Mouse (Mus musculus) liver, adult 2 months (tissue): ENCODE measurements around the gene Hcls1. TPM values are rescaled to one million over a fixed set of nuclear protein-coding genes. Genes with fewer than 3 reads are reported as not detected.

Source experiments
- DNase-seq: peaks from one replicate; pipeline ENCODE4 v3.0.0-alpha.2; 2011; ENCODE audit warnings: low read depth, low spot score; ENCODE audit errors: extremely low read depth
- H3K27ac ChIP-seq: fragments of 200-500 bp; replicated peaks from 2 replicates; pipeline ENCODE4 v1.5.1; 2012; ENCODE audit warnings: low read depth, mild to moderate bottlenecking, control low read depth, inconsistent platforms, low read length; ENCODE audit not compliant: insufficient read depth
- H3K27me3 ChIP-seq: fragments of 200-500 bp; 2 replicates; pipeline ENCODE4 v1.6.1; 2012; ENCODE audit warnings: mild to moderate bottlenecking, moderate library complexity, low read length, inconsistent platforms; ENCODE audit not compliant: control insufficient read depth, insufficient read depth
- H3K36me3 ChIP-seq: fragments of 200-500 bp; 2 replicates; pipeline ENCODE4 v1.6.1; 2012; ENCODE audit warnings: low read length, inconsistent platforms; ENCODE audit not compliant: control insufficient read depth, insufficient read depth
- H3K4me1 ChIP-seq: fragments of 200-500 bp; 2 replicates; pipeline ENCODE4 v1.6.1; 2011; ENCODE audit warnings: low read length; ENCODE audit not compliant: control insufficient read depth, insufficient read depth
- H3K4me3 ChIP-seq: fragments of 200-500 bp; 2 replicates; pipeline ENCODE4 v1.5.1; 2011; ENCODE audit warnings: low read depth, mild to moderate bottlenecking, control low read depth, low read length, moderate library complexity; ENCODE audit not compliant: insufficient read depth
- H3K79me2 ChIP-seq: fragments of 200-500 bp; 2 replicates; pipeline ENCODE4 v1.6.1; 2012; ENCODE audit warnings: inconsistent platforms, mild to moderate bottlenecking, low read length, moderate library complexity; ENCODE audit not compliant: control insufficient read depth, insufficient read depth
- H3K9ac ChIP-seq: fragments of 200-500 bp; 2 replicates; pipeline ENCODE4 v1.6.1; 2012; ENCODE audit warnings: low read depth, mild to moderate bottlenecking, control low read depth, inconsistent platforms, low read length
- CTCF ChIP-seq: fragments of 200-500 bp; IDR thresholded peaks from 2 replicates; pipeline ENCODE4 v1.5.1; 2011; ENCODE audit warnings: low read depth, low read length, control low read depth
- POLR2A ChIP-seq: fragments of 200-500 bp; IDR thresholded peaks from 2 replicates; pipeline ENCODE4 v1.6.1; 2011; ENCODE audit warnings: low read length, control low read depth; ENCODE audit not compliant: insufficient read depth; ENCODE audit errors: extremely low read depth
- WGBS: fragments of 180-500 bp; shearing (Covaris S2); methylation state at CpG from one replicate; pipeline ENCODE4 v1.1.7; 2018; 5-methylcytosine and 5-hydroxymethylcytosine counted together
- polyA plus RNA-seq: library from polyadenylated mRNA; depleted of rRNA; stranded (reverse); fragments of >200 nt; gene quantifications from 2 replicates; pipeline ENCODE4 v1.2.3, GENCODE M21; 2012
- total RNA-seq: library from RNA; depleted of rRNA; stranded (reverse); fragments of >200 nt; gene quantifications from 2 replicates; pipeline ENCODE4 v1.2.3, GENCODE M21; 2014

Gene Hcls1
- total and polyA plus RNA-seq, 2 experiments = 4.8 to 5.1 TPM

DNA sequence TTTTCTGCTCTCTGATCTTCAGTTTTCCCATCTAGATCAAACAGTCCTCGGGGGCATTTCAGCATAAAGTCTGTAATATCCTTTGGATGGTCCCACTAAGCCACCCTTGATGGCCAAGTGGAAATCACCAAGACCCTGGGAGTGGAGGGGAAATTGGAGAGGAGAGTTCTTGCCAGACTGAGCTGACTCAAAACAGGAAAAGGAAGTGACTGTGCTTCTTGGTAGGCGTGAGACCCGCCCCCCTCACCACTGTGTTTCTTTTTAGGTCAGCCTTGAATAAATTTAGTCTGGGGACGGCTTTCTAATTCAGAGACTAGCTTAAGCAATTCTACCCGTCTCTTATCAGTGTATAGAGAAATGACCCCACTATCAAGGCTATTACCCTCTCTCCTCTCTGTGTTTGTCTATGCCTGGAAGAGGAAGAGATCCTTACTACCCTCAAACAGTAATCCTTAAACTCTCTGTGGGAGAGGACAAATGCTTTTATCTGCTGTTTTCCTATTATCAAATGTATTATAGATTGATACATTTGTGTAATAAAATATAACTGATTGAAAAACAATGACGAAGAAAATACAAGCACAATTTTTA lies 6.4 kb downstream of the Hcls1 start:
- H3K4me3 ChIP-seq = no peak overlapping the region
- H3K4me1 ChIP-seq = peaks cover 5% of the 10 kb centered on the region
- H3K27me3 ChIP-seq = no peaks in the 10 kb centered on the region
- peak; percentile 43 for DNase-seq
- no peaks in the 10 kb centered on the region; the same call in 1 of the 2 replicates for H3K36me3 ChIP-seq
- no peak overlapping the region for H3K9ac ChIP-seq
- no peak for TF ChIP-seq POLR2A
- TF ChIP-seq CTCF = no peak
- no peaks in the 10 kb centered on the region; the same call in 1 of the 2 replicates for H3K79me2 ChIP-seq
- peak overlapping the region; percentile 51 for H3K27ac ChIP-seq
- WGBS = 60% methylated on average over 6 of the region's 6 CpGs

DNA sequence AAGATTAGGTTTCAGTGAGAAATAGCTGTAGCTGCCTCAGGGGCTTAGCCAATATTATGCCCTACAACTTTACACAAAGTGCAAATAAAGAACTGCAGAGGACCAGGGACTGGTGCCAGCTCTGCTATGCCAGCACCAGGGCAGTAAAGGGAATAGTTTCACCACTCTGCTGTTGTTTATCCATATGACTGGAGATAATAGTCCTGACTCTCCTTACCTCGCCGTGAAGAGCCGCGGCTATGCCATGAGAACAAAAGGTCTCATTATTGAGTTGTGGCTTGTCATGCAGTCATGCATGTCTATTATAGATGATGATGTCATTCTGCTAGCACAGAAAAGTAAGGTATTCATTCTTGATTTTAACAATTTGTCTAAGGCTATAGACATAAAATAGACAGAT lies 7.1 kb downstream of the Hcls1 start:
- H3K27ac ChIP-seq = peak overlapping the region; percentile 29; the same call in 1 of the 2 replicates
- 50% methylated on average over 4 of the region's 4 CpGs for WGBS
- H3K79me2 ChIP-seq = no peaks in the 10 kb centered on the region; the same call in 1 of the 2 replicates
- H3K4me3 ChIP-seq = no peak overlapping the region
- DNase-seq = peak; percentile 64
- peaks cover 5% of the 10 kb centered on the region for H3K4me1 ChIP-seq
- H3K9ac ChIP-seq = no peak overlapping the region
- no peaks in the 10 kb centered on the region; the same call in 1 of the 2 replicates for H3K36me3 ChIP-seq
- TF ChIP-seq POLR2A (no peak), CTCF (no peak)
- H3K27me3 ChIP-seq = no peaks in the 10 kb centered on the region

DNA sequence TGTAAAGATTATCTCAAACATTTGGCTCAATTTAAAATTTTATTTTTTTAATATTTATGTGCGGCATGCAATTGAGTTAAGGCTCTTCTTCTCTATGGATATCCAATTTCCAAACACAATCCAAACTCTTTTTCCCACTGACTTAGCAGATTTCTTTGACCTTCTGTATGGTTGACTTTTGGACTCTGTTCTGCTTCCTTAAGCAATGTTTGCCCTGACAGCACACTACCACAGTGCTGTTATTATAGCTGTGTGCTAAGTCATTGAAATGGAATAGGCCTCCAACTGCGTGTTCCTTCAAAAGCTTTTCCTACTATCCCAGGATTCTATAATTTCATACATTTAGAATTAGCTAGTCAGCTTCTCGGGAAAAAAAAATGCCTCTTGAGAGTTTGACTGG lies 8.8 kb downstream of the Hcls1 start:
- WGBS = 55% methylated on average over 3 of the region's 3 CpGs
- H3K4me3 ChIP-seq = no peak overlapping the region
- no peak overlapping the region for H3K9ac ChIP-seq
- H3K4me1 ChIP-seq = peaks cover 5% of the 10 kb centered on the region
- H3K79me2 ChIP-seq = no peaks in the 10 kb centered on the region; the same call in 1 of the 2 replicates
- no peak overlapping the region for H3K27ac ChIP-seq
- H3K36me3 ChIP-seq = no peaks in the 10 kb centered on the region; the same call in 1 of the 2 replicates
- H3K27me3 ChIP-seq = no peaks in the 10 kb centered on the region
- peak; percentile 96 for DNase-seq
- no peak for TF ChIP-seq POLR2A
- no peak for TF ChIP-seq CTCF

DNA sequence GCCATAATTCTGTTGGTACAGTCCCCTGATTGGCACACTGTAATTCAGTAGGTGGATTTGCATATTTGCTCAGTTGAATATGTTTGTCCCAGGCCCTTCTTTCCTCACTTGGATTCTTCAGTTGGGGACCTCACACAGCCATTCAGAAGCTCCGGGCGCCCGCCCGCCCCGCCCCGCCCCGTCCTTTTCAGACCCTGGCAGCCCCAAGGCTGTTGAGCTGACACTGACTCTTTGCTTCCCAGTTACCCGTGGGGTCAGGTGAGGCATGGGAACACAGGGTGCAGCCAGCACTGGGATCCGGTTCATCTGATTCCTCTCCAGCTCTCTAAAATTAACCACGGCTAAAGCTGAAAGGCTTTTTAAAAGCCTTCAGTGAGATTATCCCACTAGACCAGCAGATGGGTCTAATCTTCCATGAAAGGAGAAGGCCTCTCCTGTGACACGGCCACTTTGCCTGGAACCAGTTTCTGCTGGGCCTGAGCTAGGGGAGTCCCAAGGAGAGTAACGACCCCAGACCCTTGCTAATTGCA lies 10.2 kb downstream of the Hcls1 start:
- H3K4me1 ChIP-seq = peaks cover 5% of the 10 kb centered on the region
- TF ChIP-seq POLR2A (no peak), CTCF (no peak)
- no peaks in the 10 kb centered on the region for H3K27me3 ChIP-seq
- H3K36me3 ChIP-seq = no peaks in the 10 kb centered on the region
- DNase-seq = peak; percentile 93
- no peak overlapping the region for H3K9ac ChIP-seq
- no peak overlapping the region for H3K4me3 ChIP-seq
- no peaks in the 10 kb centered on the region; the same call in 1 of the 2 replicates for H3K79me2 ChIP-seq
- WGBS = 64% methylated on average over 12 of the region's 12 CpGs
- peak overlapping the region; percentile 23 for H3K27ac ChIP-seq

DNA sequence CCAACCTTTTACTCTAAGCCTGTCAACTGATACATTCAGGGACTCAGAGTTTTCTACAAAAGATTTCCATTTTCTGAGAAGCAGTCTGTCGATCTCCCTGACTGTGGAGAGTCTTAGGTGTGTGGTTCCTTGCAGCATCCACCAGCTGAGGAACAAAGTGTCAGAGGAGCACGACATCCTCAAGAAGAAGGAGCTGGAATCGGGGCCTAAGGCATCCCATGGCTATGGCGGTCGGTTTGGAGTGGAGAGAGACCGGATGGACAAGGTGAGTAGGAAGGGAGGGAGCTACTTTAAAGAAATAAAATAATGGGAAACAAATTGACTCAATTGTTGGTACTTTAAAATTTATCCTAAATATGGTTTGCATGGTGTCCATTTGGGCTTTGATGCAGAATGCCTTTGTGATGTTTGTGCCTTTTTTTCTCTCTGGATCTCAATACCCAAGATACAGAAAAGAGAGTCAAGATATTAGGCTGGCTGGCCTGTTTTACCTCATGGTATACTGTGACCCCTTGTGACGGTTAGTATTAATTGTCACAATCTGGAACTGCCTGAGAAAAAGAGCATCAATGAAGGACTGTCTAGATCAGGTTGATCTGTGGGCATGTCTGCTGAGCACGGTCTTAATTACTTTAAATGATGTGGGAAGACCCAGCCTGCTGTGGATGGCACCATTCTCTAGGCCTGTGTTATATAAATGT lies 11.8 kb downstream of the Hcls1 start:
- H3K4me1 ChIP-seq = peaks cover 4% of the 10 kb centered on the region
- H3K79me2 ChIP-seq = no peaks in the 10 kb centered on the region; the same call in 1 of the 2 replicates
- no peak for DNase-seq
- H3K27me3 ChIP-seq = no peaks in the 10 kb centered on the region
- H3K9ac ChIP-seq = no peak overlapping the region
- TF ChIP-seq CTCF (no peak), POLR2A (no peak)
- 91% methylated on average over 8 of the region's 8 CpGs for WGBS
- H3K36me3 ChIP-seq = no peaks in the 10 kb centered on the region
- no peak overlapping the region for H3K4me3 ChIP-seq
- no peak overlapping the region for H3K27ac ChIP-seq
